Mouse (Mus musculus) 3T3-L1 (cell line): ENCODE measurements around the gene Usp48.

ENCODE experiments used
- DNase-seq: peaks from one replicate; pipeline ENCODE4 v3.0.0-alpha.2; 2015; ENCODE audit warnings: low read depth, low spot score

Usp48 gene

GRCm38 (mm10) chr4:137686303-137686702 lies 92.7 kb downstream of the Usp48 start:
- no peak for DNase-seq

- no peak for DNase-seq
Observed at GRCm38 (mm10) chr4:137687234-137687825, 93.8 kb downstream of the Usp48 start.

- DNase-seq = no peak
Observed at GRCm38 (mm10) chr4:137692107-137692902, 98.8 kb downstream of the Usp48 start.

- DNase-seq = no peak
Observed at GRCm38 (mm10) chr4:137695300-137695699, 101.7 kb downstream of the Usp48 start.

GRCm38 (mm10) chr4:137695900-137696299 lies 102.3 kb downstream of the Usp48 start:
- DNase-seq = peak; percentile 26

GRCm38 (mm10) chr4:137697156-137697885 lies 103.8 kb downstream of the Usp48 start:
- no peak for DNase-seq

- no peak for DNase-seq
Observed at GRCm38 (mm10) chr4:137698076-137698985, 104.8 kb downstream of the Usp48 start.

GRCm38 (mm10) chr4:137699264-137700211 lies 106.0 kb downstream of the Usp48 start:
- DNase-seq = no peak

- no peak for DNase-seq
Observed at GRCm38 (mm10) chr4:137700960-137701359, 107.4 kb downstream of the Usp48 start.

- peak; percentile 42 for DNase-seq
Observed at GRCm38 (mm10) chr4:137703077-137703476, 109.5 kb downstream of the Usp48 start.

GRCm38 (mm10) chr4:137704561-137704960 lies 111.0 kb downstream of the Usp48 start:
- DNase-seq = peak; percentile 78

GRCm38 (mm10) chr4:137705379-137705778 lies 111.8 kb downstream of the Usp48 start:
- peak; percentile 31 for DNase-seq

- no peak for DNase-seq
Observed at GRCm38 (mm10) chr4:137706510-137706909, 113.0 kb downstream of the Usp48 start.

GRCm38 (mm10) chr4:137707216-137707990 lies 113.8 kb downstream of the Usp48 start:
- DNase-seq = peak; percentile 76
